Mouse (Mus musculus) heart, postnatal 4 days (tissue): ENCODE measurements around the gene Dhx35. TPM values are rescaled to one million over a fixed set of nuclear protein-coding genes. Genes with fewer than 3 reads are reported as not detected.

Source experiments
- DNase-seq: peaks from one replicate; pipeline ENCODE4 v3.0.0; 2021
- total RNA-seq, 2 experiments: library from RNA; stranded (reverse); gene quantifications; 2 replicates each; pipeline ENCODE4 v1.2.3; 2021

The Dhx35 gene
- total RNA-seq, 2 experiments from 2014 or later: 33.2 to 33.3 TPM

DNA sequence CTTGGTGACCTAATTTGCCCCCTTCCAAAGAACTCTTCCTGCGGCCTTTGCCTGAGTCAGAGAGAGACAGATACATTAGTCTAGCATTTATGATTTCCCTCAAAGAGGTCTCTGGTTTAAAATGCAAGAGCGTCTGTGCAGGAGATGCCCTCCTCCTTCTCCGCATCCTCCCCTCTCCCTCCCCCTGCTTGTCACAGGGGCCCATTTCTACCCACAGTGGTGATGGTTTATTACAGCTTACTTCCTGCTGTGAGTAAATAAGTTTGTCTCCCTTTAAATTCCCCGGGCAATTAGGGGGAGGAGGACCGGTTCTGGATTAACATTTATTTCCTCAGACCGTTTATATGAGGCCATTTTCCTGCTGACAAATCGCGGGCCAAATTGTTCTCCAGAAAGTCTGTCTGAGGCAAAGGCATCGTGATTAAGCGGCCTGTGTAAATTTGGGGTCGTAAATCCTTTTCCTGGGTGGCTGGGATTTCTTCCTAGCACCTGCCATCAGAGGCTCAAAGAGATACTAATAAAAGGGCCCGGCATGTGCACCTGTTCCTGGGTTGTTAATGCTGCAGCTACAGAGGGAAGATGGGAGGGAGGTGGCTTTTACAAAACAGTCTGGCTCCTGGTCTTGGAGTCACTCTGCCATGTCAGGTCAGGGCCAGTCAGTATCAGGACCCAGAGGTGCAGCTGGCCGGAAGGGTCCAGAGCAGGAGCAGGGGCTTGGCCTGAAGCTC is 104.0 kb downstream of the Dhx35 start:
- no peak for DNase-seq

Other genes with a start within 250 kb of the Dhx35 start
- gene Slc32a1, start 184.0 kb upstream of the Dhx35 start, total RNA-seq: not detected
- gene Actr5, start 169.9 kb upstream of the Dhx35 start, total RNA-seq: 1 to 10 TPM; 9.0 to 9.4 TPM
- 10 to 100 TPM; 13.8 to 14.2 TPM for gene Ppp1r16b, start 129.4 kb upstream of the Dhx35 start, total RNA-seq
- 10 to 100 TPM; 29.9 to 33.7 TPM for gene Fam83d, start 26.7 kb upstream of the Dhx35 start, total RNA-seq